Mouse (Mus musculus) regulatory T cell (primary cell): ENCODE data around the gene Rundc3b.

Experiments used
- in situ Hi-C: fragments of 300-600 bp; cut with MboI, MseI; formaldehyde crosslinking; loops from one replicate; pipeline ENCODE4 v1.15.1; 2025; ENCODE audit warnings: high pct_unique_total_duplicates

Rundc3b gene

DNA sequence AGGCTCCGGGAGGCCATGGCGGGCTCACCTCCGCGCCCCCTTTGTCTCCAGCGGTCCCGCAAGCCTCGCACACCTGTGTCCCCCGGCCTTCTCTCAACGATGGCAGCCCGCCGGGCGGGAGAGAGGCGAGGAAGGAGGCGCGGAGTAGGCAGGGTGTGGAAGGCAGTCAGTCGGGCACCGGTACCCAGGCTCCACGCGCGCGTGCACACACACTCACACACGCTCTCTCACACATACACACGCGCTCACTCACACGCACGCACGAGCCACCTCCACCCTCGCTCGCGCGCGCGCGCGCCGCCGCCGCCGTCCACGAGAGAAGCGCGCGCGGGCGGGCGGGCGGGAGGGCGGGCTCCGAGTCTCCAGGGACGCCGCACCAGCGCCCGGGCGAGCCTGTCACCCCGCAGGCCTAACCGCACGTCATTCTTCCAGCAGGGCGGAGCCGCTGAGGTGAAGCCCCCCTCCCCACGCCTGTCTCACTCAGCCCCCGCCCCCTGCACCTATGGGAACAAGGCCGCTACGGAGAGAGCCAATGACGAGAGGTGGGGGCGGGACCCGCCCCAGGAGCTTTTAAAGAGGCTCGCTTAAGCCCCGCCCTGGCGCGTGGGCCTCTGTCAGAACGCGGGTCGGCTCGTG lies at the start of gene Rundc3b:
Gene Rundc3b (minus strand): TSS at position 357 of the 636 bp plus-strand sequence.
- in situ Hi-C loops: loop anchor here (25.0 kb wide), 1 partner anchor 1935 kb away; no protein-coding TSS in a partner anchor

DNA sequence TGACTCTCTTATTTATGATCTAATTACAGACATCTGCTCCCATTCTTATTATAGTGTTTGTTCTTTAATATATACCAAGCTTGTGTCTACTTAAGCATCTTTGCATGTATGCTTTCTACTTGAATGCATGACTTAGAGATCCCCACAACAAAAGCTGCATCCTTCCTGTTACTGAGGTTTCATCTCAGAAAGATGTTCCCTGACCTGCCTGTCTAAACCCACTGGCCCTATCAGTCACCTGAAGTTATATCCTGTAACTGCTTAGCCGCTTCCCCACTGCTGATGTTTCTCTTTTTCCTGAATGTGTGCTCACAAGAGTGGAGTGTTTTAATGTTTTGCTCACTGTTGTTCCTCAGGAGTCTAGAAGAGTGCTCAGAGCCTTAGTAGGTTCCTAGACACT lies 46.9 kb upstream of the Rundc3b start:
- in situ Hi-C loops: no loop called here

DNA sequence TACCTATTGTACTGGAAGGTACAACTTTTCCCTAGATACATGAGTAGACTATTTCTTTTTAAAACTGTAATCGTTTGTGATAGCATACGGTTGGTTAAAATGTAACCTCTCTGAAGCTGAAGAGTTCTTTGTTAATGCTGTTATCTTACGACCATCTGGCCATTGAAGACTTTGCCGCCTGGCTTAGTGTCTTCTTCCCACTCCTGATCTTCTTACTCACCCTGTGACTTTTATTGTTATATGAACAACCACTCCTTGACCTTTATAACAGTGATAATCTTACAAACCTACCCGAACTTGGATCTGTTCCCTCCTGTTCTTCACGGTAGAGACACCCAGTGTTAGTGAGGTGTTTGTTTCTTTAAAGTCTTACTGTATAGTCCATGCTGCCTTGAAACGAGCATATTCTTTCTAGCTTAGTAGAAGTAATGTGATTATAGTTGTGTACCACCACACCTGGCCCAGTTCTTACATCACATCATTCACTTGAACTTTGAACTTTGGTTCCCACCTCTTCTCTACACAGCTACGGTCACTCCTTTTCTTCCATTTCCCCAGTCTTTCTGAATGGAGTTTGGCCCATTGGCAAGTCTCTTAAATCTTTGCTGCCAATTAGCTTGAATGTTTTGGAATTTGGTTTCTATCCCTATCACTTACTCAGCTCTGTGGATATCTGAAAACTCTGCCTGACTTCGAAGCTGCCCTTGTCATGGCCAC lies 45.2 kb upstream of the Rundc3b start:
- in situ Hi-C loops: no loop called here

DNA sequence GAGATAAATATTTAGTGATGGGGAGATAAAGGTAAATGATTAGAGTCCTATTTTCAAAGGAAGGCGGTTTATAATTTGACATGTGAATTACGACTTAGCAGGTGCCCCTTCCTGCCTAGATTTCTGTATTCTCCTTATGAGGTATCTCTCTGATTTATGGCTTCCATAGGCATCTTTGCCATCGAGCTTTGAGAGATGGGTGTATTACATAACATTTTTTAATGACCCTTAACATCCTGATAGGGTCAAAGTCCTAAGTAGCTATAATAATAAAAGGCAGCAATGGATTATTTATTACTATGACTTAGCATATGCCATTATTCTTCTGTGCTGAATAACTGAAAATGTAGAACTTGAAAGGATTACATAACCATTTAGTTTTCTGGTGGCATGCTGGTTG lies 41.9 kb upstream of the Rundc3b start:
- in situ Hi-C loops: no loop called here

DNA sequence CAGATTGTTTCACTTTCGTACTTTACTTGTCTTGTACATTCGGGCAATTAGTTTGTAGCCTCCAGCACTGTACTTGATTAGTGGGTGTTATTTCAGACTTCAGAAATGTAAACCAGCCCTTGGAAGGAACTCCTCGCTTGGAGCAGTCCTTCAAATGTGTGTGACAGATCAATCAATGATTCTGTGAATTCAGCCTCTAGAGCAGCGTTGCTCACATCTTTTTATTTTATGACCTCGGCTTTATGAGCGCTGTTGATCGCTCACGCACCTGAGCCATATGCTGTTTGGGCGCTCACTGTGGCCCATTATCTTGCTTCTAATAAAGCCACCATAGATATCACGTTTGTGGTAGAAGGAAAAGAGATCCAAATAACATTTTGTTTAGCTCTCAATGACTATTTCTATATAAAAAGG lies 38.0 kb upstream of the Rundc3b start:
- in situ Hi-C loops: no loop called here

DNA sequence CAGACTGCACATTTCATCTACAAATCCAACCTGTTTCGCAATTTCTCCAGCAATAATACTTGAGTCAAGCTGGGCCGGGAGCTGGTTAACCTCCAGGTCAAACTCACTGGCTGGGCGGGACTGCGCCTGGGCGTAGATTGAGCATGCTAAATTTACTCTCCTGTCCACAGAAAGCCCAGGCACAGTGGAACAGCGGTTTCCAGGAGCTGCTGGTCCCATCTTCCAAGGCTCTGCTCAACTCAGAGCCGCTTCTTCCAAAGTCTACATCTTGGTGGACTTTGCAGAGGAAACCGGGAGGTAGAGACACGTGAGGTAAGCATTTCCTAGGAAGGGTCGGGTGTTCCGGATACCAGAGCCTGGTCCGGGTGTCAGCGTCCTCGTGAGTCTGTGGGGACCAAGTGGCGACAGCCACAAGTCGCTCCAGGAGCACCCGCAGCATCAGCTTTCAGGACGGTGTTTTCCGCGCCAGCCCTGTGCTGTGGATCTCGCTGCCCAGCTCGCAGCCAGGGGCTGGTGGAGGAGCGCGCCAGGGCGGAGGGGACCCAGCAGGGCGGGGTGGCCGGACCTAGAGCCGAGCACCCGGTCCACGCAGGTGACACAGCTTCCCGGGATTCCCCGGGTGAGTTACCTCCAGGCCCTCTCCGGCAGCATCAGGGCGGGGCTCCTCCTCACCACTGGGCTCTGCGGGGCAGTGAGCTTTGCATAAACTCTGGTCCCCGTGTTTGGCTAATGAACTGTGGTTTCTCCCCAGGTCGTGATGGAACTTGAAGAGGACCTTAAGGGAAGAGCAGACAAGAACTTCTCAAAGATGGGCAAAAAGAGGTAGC lies 37.4 kb upstream of the Rundc3b start, which contains the start of gene Abcb1a:
Gene Abcb1a (plus strand): TSS at position 167 of the 827 bp plus-strand sequence.
- in situ Hi-C loops: no loop called here

DNA sequence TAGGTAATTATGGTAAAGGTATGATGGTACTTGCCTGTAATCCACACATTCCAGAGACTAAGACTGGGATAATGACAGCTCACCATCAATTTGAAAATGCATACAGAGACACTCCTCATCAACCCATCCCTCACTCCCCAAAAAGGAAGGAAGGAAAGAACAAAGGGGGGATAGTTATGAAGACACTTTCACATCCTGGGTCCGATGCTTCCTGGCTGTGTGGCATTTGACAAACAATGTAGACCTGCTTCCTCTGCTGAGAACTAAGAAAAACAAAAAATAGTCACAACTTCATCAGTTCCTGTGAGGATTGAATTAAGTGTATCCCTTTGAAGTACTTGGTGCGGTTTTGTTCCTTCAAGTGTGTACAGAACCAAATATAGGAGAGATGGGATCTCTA lies 29.3 kb upstream of the Rundc3b start:
- in situ Hi-C loops: no loop called here

DNA sequence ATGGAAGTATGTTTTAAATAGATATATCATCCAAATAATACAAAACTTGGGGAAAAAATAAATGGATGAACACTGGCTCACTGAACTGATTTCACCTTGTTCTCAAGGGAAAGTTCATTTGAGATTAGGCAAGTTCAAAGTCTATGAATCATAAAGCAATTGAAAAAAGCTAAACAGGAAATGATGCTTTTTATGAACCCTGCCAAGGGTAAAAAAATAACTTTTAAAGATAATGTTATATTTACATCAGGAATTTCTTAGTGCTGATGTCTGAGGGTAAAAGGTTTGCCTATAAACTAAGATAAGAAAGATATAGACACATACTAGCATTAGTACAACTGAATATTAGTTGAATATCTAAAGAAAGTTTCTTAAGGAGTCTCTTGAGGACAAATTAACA lies 26.0 kb upstream of the Rundc3b start:
- in situ Hi-C loops: no loop called here

DNA sequence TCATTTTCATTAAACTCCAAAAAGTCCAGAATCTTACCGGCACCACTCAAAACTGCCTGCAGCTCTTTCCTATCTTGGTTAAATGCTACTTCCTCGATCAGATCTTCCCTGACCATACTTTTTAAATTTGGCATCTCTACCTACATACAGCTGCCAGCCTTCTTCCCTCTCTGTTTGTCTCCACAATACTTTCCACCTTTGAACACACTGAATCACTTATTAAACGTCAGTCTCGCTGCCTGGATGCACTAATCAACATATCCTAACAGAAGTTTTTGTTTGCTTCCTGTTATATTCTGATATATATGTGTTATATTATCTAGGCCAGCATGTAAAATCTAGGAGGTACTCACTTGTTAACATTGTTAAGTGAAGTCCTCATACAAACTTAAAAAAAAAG lies 25.5 kb upstream of the Rundc3b start:
- in situ Hi-C loops: no loop called here

DNA sequence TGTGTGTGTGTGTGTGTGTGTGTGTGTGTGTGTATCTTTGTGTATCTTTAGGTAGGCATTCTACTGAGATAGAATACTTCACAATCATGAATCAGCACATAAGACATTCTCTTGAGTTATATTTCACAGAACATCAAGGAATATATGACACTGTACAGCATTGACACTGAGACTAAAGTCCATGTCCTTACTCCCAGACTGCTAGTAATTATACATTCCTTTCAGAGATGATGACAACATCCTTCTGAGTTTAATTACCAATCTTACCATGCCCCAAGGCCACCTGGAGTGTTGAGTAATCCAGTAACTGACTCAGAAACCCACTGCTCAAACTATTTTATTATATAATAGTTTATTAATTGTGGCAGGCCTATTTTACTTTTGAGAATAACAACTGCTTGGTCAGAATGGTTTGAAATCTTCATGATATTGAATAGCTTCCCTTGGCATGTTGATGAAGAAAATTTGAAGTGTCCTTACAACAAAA lies 11.8 kb upstream of the Rundc3b start:
- in situ Hi-C loops: no loop called here

DNA sequence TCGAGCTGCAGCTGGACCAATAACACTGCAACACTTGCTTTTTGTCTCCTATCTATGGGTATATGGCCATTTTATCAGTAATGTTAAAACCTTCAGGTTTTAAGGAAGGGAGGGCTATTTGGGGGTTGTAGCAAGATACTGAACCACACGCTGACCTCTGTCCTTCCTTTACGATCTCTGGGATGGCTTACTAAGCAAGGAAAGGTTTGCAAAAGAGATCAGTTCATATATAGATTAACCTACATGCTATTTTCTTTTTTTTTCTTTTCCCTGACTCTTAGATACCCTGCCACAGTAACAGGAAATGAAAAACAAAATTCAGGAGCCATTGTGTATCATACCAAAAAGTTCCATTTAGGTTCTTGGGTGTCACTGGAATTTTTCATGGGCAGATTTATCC lies 10.1 kb upstream of the Rundc3b start:
- in situ Hi-C loops: no loop called here

DNA sequence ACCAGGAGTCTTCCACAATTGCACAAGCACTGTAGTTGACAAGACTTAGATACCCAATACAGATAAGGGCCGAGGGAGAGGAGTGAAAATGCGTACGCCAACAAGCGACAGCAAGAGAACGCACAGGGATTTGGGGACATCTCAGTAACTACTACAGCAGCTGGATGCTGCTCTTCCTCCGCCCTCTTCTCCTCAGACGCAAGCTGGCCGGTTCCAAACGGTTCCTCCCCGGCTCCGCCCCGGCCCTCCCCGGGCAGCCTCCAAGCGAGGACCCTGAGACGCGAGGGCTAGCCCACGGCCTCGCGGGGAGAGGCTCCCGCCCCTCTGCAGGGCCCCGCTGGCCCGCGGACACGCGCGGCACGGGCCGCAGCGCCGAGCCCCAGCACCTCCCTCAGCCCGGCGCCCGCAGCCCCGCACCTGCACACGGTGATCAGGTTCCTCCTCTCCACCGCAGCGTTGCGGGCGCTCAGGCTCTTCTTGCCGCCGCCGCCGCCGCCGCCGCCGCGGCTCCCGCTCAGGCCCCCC lies 619 bp downstream of the Rundc3b start:
- in situ Hi-C loops: loop anchor here (25.0 kb wide), 1 partner anchor 1935 kb away; no protein-coding TSS in a partner anchor

DNA sequence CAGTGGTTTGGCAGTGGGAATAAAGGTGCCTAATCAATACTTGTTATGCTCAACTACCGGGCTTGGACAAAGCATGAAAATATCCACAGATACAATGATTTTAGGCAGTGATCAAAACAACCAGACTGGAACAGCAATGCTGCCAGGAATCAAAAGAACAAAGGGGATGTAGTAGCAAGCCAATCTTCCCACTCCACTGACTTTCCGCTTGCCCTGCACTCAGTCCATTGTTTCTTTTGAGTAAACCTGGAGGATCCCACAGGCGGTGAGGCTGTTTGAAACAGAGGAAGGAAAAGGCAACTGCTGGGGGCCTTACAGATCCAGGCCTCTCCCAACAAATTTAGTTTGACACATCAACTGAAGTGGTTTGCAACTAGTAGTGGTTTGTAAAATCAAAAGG lies 51.6 kb downstream of the Rundc3b start:
- in situ Hi-C loops: no loop called here

DNA sequence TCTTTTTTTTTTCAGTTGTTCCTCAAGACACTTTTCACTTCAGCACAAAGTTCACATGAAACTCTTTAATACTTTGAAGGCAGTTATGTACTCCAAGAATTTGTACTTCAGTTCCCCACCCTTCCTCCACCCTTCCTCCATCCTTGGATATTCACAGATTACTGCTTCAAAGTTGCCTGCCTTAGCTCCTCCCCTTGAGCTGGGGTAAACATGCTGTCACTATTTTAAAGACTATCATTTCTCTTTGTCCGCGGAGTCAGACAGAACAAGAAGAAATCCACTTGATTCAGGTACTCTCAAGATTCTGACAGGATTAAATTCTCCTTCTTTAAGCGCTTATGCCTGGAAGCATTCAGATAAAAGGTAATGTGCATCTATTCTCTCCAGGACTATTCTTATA lies 55.9 kb downstream of the Rundc3b start:
- in situ Hi-C loops: no loop called here

DNA sequence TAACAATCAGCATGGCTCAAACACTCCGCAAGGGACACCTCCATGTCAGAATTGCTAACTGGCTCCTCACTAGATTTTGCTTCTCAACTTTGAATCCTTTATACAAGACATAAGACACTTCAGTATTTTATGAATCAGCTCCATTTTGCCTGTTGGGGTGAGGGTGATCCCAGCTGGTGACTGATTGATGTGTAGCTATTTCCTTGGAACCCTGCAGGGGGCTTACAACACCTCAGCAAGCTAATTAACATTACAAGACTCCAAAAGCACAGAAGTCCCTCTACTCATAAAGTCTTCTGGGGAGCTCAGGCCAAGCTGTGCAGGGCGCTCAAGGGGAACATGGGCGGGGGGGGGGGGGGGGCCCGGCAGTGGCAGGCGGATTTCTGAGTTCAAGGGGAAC lies 78.2 kb downstream of the Rundc3b start:
- in situ Hi-C loops: no loop called here

DNA sequence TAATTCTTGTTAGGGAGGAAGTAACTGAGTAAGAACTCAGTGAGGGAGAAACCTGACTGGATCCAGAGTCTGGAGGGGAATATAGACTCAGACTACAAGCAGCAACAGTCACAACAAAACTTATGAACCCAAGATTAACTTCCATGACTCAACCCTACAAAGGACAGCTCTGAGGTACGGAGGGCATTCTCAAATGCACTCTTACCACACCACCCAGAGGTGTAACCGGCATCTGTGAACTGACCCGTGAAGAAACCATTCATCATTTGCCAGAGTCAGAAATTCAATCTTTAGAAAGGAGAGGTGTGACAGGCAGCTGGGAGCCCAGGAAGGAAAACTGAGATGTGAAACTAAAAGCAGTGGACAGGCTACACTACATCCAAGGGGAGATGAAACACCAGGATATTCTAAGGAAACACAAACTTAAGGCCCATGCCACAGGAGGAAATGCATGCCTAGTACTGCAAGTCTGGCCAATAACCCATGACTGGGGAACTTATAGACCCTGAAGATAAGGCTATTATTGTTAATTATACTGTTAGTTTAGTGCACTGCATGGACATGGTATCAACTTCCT lies 80.0 kb downstream of the Rundc3b start:
- in situ Hi-C loops: no loop called here

DNA sequence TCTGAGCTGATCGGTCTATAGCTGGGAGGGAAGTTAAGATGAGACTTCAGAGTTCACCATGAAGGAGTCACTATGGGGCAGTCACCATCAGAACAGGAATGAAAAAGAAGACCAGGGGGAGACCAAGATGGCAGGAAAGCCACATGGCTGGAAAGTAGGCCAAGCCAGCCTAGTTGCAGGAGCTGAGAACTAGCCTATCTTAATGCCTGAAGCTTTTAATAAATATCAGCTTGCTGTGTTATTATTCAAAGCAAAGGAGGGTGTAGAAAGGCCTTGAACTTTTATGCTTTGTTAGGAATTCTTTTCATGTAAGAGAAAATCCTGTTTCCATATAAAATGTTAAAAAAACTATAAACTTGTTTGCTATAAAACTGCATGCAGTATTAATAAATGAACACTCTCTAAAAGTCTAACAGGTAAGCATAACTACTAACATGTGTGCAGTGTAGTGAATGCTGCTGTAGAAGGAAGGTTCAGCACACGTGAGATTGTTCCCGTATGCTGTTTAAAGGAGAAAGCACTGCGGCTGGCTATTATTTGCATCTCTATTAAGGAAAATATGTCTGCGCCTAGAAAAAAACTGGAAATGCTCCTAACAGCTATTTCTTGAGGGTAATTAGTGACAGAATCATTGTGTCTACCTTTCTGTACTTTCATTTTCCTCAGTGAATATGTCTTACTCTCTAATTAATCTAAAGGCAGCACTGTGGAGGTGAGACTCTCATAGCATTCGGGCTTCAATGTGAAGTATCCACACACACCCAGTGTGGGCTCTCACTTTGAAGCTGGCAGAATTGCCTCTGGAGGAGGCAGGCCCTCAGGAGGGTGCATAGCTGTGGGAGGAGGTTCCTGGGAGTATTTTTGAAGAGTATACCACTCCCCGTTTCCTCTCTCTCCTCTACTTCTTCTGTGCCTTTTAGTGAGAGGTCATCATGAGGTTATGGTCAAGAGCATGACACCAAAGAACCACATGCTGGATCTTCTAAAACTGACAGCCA lies 81.3 kb downstream of the Rundc3b start:
- in situ Hi-C loops: no loop called here

DNA sequence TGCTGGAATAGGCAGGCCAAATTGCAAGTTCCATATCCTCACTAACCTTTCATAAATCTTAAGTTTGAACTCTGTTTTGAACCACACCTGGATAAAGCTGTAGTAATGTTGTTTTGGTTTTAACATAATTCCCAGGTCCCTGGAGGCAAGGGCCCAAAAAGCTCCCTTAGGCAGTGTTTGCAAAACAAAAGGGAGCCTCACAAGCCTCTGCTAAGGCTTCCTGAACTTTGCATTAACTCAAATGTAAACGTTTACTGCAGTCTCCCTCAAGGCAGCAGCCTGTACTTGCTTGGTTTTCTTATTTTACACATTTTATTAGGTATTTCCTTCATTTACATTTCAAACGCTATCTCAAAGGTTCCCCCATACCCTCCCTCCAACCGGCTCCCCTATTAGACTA lies 103.7 kb downstream of the Rundc3b start:
- in situ Hi-C loops: no loop called here

DNA sequence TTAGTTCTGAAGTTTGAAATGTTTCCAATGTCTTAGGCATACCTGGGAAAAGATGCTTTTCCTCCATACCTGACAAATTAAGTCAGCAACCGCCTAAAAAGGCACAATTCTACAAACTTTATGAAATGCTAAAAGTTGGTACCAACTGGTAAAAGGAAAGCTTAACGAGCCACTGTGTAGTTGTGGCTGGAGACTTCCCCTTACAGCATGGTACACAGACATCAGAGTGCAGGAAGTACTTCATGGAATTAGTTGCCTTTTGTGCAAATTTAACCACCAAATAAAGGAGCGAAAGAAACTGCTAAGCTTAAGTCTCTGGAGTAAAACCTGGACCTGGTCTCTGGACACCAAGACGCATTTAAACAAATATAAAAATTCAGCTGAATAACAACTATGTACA lies 131.0 kb downstream of the Rundc3b start:
- in situ Hi-C loops: no loop called here

DNA sequence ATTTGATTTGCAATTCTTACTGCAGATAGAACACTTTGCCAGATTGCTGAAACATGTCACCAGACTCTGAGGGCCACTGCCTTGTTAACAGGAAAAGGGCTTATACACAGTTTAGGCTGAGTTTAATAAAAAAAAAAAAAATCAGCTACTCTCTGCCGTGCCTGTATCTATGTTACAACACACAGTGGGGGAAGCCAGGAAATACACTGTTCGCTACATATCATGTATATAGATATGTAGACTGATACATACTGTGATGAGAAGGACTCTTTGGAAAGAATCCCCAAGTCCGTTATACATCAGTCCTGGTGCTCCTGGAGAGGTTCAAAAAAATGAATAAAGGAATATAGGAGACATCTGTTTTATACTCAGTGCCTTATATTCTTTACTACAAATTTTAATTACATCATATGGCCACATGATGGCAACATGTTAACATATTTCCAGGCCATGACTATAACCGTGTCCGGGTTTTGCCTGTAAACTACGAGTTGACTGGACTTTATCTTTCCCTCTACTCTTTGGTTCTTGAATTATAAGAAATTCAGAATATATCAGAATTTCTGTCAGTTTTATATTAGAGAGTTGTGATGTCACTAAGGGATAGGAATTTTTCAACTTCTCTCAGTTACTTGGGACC lies 133.2 kb downstream of the Rundc3b start:
- in situ Hi-C loops: loop anchor here (5.0 kb wide), 1 partner anchor 343 kb away; no protein-coding TSS in a partner anchor
